Mouse (Mus musculus) lung, postnatal 10 days (tissue): ENCODE data around the gene Cacna2d3.

Experiments
- DNase-seq: peaks from one replicate; pipeline ENCODE4 v3.0.0; 2021

Cacna2d3 gene

DNA sequence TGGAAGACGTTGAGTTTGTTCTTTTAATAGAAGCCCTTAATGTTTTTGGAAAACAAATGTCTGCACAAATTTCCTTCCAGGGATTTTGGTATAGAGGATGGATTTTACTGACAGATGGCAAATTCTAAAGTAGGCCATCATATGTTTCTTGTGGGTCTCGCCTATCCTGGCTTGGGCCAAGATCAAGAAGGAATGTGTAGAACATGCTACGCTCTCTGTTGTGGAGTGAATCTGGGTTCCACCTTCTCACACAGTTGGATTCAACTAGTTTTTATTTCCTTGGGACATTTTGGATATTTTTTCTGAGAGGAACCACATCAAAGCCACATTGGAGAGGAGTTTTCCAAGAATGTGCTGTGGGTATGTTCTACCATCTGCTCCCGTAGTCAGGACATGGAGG is 835.0 kb downstream of the Cacna2d3 start:
- DNase-seq: no peak

DNA sequence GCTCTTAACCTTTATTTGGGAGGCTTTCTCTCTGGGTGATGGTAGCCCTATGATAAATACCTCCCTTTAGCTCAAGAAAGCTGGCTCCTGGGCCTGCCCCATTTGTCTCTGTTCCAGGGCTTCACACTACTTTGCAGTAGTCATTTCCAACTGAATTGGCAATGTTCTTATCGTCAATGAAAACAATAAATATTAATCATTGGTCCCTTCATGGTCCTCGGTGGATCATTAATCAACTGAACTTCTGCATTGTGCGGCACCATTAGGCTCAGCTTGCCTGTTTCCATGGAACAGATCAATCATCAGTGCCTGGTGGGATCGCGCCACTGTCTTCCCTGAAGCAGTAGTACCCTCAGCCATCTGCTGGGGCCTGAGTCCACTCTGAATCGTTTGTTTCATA is 850.7 kb downstream of the Cacna2d3 start:
- DNase-seq: no peak

DNA sequence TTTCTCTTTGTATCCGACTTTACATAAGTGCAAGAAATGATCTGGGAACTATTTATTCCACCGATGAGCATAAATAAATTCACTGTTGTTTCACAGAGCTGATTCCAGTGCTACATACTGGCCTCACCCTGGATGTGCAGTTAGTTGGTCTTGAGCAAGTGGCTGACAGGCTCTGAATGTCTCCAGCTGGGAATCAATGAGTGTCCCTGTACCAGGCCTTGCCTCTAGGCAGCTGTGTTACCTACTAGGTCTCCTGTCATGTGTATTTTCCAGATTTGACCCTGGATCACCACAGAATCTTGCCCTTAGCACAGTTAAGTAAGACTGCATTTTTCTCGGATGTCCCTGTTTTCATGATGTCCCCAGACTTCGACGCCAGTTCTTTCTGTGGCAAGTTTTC is 851.3 kb downstream of the Cacna2d3 start:
- DNase-seq: no peak

DNA sequence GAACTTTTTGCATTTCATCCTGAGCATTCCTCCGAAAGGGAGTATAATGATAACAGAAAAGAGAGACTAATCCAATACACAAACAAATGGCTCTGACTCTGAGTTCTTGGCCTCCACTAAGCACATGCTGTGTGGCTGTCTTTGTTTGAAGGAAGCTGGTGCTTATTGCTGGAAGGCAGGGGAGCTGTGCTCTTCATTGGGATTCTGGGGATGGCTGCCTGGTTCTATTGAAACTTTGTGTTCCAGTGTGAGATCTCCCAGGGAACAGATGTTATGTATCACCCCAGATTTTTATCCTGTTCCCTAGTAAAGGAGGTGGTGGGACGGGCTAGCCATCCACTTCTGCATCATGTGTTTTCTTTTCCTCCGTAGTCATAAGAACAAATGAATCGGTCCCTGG is 856.7 kb downstream of the Cacna2d3 start:
- DNase-seq: no peak

DNA sequence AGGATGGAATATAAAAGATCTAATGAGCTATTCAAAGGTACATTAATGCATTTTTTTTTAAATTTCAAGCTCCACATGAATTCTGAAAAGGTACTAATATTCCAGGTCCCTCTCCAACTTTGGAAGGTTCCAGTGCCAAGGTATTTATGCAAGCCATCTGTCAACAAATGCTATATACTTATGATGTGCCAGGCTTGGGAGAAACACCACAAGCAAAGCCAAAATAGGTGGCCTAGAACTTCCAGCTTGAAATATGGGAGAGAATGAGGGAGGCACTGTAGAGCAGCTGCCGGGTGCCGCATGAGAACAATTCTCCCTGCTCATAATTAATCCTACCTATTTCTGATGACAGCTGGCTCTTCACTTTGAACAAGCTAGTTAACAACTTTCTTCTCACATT is 860.5 kb downstream of the Cacna2d3 start:
- no peak for DNase-seq
